Mouse (Mus musculus) spleen, postnatal 36 days (tissue): ENCODE measurements around the gene Styx.
"Not testable (repeated sequence)": the region's sequence is repeated elsewhere in the genome, so short reads cannot be mapped to it uniquely, and the experiment has no call there.

Experiments
- DNase-seq, 2 experiments: peaks; one replicate each; pipeline ENCODE4 v3.0.0; 2022; ENCODE audit warnings: low spot score in 2 of 2, mixed read lengths in 1 of 2

The Styx gene

GRCm38 (mm10) chr14:45466371-45466770, 115.5 kb downstream of the Styx start:
- DNase-seq: not testable (repeated sequence)

DNA sequence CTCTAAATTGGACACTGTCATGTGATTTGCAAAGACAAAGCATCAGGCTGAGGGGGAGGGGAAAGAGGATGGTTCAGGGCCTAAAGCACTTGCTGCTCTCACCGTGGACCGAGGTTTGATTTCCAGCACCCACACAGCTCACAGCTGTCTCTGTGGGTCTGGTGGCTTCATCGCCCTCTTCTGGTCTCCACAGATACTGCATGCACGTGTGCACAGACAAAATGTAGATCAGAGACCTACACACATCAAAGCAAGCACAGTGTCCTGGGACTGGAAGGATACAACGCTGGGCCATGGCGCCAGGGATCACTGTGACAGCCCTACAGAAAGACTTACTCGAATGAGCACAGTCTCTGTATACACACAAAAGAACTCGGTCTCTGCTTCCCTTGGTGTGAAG, 118.6 kb downstream of the Styx start:
- DNase-seq: no peak
